Mouse (Mus musculus) spleen, postnatal 36 days (tissue): ENCODE data around the gene Trim75.

Experiments
- DNase-seq, 2 experiments: peaks; one replicate each; pipeline ENCODE4 v3.0.0; 2022; ENCODE audit warnings: low spot score in 2 of 2, mixed read lengths in 1 of 2

Gene Trim75

DNA sequence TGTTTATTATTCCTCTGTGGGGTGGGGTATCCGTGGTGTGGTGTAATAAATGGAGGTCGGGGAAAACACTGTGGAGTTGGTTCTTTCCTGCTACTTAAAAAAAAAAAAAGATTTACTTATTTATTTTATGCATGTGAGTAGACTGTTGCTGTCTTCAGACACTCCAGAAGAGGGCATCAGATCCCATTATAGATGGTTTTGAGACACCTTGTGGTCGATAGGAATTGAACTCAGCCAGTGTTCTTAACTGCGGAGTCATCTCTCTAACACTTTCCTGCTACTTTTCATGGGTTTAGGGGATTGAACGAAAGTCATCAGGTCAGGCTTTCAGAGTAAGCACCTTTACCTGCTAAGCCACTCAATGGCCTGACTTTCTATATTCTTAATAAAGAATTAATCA, 42.8 kb downstream of the Trim75 start:
- DNase-seq: peak in 1 of 2 experiments; percentile 11

DNA sequence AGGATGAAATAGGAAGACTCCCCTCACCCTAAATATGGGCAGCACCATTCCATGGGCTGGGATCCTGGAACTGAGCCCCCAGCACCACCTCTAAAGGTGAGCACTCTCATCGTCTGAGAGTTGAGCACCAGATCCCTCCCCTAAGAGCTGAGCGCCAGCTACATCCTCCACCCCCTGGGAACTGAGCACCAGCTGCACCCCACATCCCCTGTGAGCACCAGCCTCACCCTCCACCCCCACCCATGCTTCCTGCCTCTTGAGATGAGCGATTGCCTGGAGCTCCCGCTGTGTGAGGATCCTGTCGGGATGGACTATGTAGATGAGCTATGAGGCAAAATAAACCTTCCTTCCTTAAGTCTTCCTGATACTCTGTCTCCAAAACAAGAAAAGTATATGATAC, 44.7 kb downstream of the Trim75 start:
- DNase-seq: no peak

DNA sequence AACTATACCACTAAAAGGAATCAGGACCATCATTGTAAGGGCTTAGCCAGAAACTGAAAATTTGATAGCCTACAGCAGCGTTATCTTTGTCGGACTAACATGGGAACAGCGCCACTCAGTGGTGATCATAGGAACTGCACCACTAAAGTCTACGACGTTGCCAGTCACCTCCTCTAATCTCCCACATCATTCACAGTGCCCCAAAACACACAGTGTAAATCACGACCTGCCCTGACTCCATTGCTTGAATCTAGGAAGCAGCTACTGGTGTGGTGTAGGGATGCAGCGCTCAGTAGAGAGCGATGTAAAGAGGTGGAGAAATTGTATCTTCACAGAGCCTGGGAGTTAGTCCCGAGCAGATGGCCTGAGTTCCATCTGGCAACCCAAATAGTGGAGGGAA, 46.1 kb downstream of the Trim75 start:
- DNase-seq: peak; percentile 43 to 50

DNA sequence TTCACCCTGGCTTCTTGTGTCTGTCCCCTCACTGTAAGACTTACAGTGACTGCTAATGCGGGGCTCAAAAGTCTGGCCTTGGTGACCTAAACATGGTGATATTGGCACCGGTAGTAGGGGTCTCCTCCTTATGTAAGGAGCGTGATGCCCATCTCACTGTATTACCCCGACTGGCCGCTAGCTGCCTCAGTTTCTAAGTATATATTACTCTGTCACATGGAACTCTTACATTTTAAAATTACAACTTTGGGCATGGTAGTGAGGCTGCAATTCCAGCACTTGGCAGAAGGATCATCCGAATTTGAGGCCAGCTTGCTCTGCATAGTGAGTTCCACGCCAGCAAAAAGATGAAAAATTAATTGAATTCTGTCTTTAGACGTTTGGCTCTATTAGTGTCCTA, 46.6 kb downstream of the Trim75 start:
- no peak for DNase-seq

DNA sequence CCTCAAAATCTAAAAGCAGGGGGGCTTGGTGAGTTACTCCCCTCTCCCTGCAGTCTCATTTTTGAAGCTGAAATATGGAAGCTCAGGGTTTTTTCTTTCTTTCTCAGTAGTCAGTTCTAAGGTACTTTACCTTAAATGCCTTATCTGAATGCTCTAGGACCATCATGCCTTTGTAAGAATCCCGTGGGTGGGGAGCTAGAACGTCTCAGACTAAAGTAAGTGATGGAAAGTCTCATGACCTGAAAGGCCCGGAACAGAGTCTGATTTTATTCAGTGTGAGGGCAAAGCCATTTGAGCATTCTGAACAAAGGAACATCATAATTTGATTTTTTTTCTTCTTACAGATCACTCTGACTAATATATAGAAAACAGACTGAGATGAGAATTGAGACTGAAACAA, 52.6 kb downstream of the Trim75 start:
- DNase-seq: no peak
